In the genomic region with DNA sequence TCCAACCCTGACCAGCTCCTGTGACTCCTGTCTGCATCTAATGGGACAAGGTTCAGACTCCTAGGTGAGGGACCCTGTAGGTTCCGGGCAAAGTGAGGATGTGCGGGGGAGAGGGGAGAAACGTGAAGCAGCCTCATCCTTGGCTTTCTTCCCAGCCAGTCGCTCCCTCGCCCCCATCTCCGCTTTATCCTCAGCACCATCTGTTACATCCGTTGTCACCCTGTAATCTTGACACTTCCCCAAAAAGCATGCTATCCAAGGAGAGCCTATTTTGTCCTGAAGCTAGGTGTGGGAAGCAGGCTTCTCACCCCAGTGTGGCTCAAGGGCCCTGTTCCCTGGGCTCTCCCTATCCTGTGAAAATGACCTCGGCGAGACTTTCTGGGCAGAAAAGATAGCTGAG, we compare ENCODE assay signal across 12 mouse cellular contexts. TPM values are rescaled to one million over a fixed set of nuclear protein-coding genes. Genes with fewer than 3 reads are reported as not detected.
DNase-seq lines count a peak whose midpoint lies in the region; ATAC-seq and TF ChIP-seq lines count a peak whose summit lies in the region.
"Had no signal": no experiment of that assay in that cellular context is flagged by ENCODE, and none has a peak within 500 bp of the region (broad histone marks: within the 10 kb centered on the region; RNA-seq: fewer than 3 reads in every experiment).

No protein-coding gene starts in this region.

- DNase-seq in gastrocnemius, adult 2 months, result peak; percentile 40
- no peak for DNase-seq in gastrocnemius, postnatal 14 days
- DNase-seq in MEL-GATA-1-ER (ENCODE audit: extremely low read depth, low read depth), result peak; percentile 70
- DNase-seq in embryonic facial prominence, embryonic 10.5 days (ENCODE audit: low spot score), result no peak
- DNase-seq in ovary, postnatal 14 days (ENCODE audit: low spot score), result no peak
- DNase-seq in lung, adult 2 months, result no peak
- DNase-seq in heart, adult 9 months (ENCODE audit: low spot score in 2 of 2), result no peak
- DNase-seq: heart, postnatal 4 days had no signal

- peaks cover 14% of the 10 kb centered on the region for H3K27me3 ChIP-seq in embryonic facial prominence, embryonic 10.5 days (replicated peaks; ENCODE audit: low read depth, poor library complexity, severe bottlenecking)
- H3K27me3 ChIP-seq in limb, embryonic 13.5 days, result no peaks in the 10 kb centered on the region
- H3K27me3 ChIP-seq: embryonic facial prominence, embryonic 15.5 days had no signal

- H3K9ac ChIP-seq in limb, embryonic 13.5 days, result 0 out of 2 replicates have a peak overlapping the region, but pooled peaks have one; percentile 13
- H3K9ac ChIP-seq: embryonic facial prominence, embryonic 15.5 days had no signal

- H3K4me1 ChIP-seq in embryonic facial prominence, embryonic 10.5 days, result peaks cover 69% of the 10 kb centered on the region
- peaks cover 69% of the 10 kb centered on the region for H3K4me1 ChIP-seq in limb, embryonic 13.5 days
- peaks cover 14% of the 10 kb centered on the region for H3K4me1 ChIP-seq in lung, adult 2 months (ENCODE audit: control insufficient read depth, insufficient read depth, low read length)

- no peak for TF ChIP-seq POLR2A in lung, adult 2 months (IDR thresholded peaks at IDR 0.05; ENCODE audit: borderline replicate concordance, extremely low read depth, low read depth, low read length)

- peak overlapping the region; percentile 28 for H3K4me2 ChIP-seq in limb, embryonic 13.5 days (replicated peaks)
- H3K4me2 ChIP-seq: embryonic facial prominence, embryonic 15.5 days had no signal

- H3K27ac ChIP-seq in gastrocnemius, adult 2 months, result peak overlapping the region; percentile 90
- peak overlapping the region; percentile 19; the same call in 1 of the 2 replicates for H3K27ac ChIP-seq in embryonic facial prominence, embryonic 10.5 days (replicated peaks)
- H3K27ac ChIP-seq in limb, embryonic 13.5 days, result peak overlapping the region; percentile 29; the same call in 1 of the 2 replicates
- H3K27ac ChIP-seq: embryonic facial prominence, embryonic 15.5 days had no signal

- intact Hi-C loops in gastrocnemius, adult 2 months (cut with DNase I), result loop anchor here (5.0 kb wide), 1 partner anchor 56 kb away; no protein-coding TSS in a partner anchor
- intact Hi-C loops in gastrocnemius, postnatal 14 days (cut with DNase I; ENCODE audit: low total_unique reads), result no loop called here

- WGBS in embryonic facial prominence, embryonic 10.5 days, result 80% methylated on average over 9 of the region's 9 CpGs
- WGBS in limb, embryonic 13.5 days, result 41% methylated on average over 9 of the region's 9 CpGs
- WGBS in lung, adult 2 months, result 57% methylated on average over 9 of the region's 9 CpGs

- H3K4me3 ChIP-seq in gastrocnemius, adult 2 months, result 0 out of 2 replicates have a peak overlapping the region, but pooled peaks have one; percentile 33
- H3K4me3 ChIP-seq in embryonic facial prominence, embryonic 10.5 days, result no peak overlapping the region
- H3K4me3 ChIP-seq in limb, embryonic 13.5 days, result no peak overlapping the region
- no peak overlapping the region for H3K4me3 ChIP-seq in lung, adult 2 months (replicated peaks; ENCODE audit: extremely low read depth, low read depth, low read length)
- H3K4me3 ChIP-seq: embryonic facial prominence, embryonic 15.5 days had no signal

- H3K36me3 ChIP-seq in embryonic facial prominence, embryonic 10.5 days (replicated peaks), result no peaks in the 10 kb centered on the region
- H3K36me3 ChIP-seq in limb, embryonic 13.5 days, result no peaks in the 10 kb centered on the region
- H3K36me3 ChIP-seq: embryonic facial prominence, embryonic 15.5 days had no signal

- H3K9me3 ChIP-seq in embryonic facial prominence, embryonic 10.5 days, result no peaks in the 10 kb centered on the region
- no peaks in the 10 kb centered on the region for H3K9me3 ChIP-seq in limb, embryonic 13.5 days
- H3K9me3 ChIP-seq: embryonic facial prominence, embryonic 15.5 days had no signal

- no peak for ATAC-seq in limb, embryonic 13.5 days (ENCODE audit: low FRiP score, low read depth)

- no peak for TF ChIP-seq CTCF in gastrocnemius, adult 2 months (IDR thresholded peaks at IDR 0.05)
- no peak for TF ChIP-seq CTCF in lung, adult 2 months (IDR thresholded peaks at IDR 0.05; ENCODE audit: insufficient read depth, low read length)

RNA-seq across cellular contexts. Expression of gene Sept8, which starts 3.9 kb away (rescaled TPM):
- 10 to 100 TPM in 1 of 2 experiments, 1 to 10 TPM in 1; 9.5 to 14.0 TPM for total RNA-seq in gastrocnemius, adult 2 months (2021)
- total RNA-seq in gastrocnemius, postnatal 14 days (2021), result 10 to 100 TPM; 25.6 to 31.3 TPM
- 17.7 and 19.0 TPM in 2 replicates for polyA plus RNA-seq in embryonic facial prominence, embryonic 10.5 days (2016; fragmentation: Nextera tagmentation; extraction: Ambion mirVana)
- 39.2 and 42.5 TPM in 2 replicates for polyA plus RNA-seq in limb, embryonic 13.5 days (2015; fragmentation: Nextera tagmentation; extraction: Ambion mirVana)
- 40.8 and 49.5 TPM in 2 replicates for polyA plus RNA-seq in lung, adult 2 months (2012; rRNA removed)

RNA-seq across cellular contexts. Expression of gene Sowaha, which starts 42.9 kb away (rescaled TPM):
- under 1 TPM; 0.06 to 0.15 TPM for total RNA-seq in gastrocnemius, adult 2 months (2021)
- under 1 TPM; 0.11 to 0.12 TPM for total RNA-seq in gastrocnemius, postnatal 14 days (2021)
- 0.44 and 0.82 TPM in 2 replicates for polyA plus RNA-seq in embryonic facial prominence, embryonic 10.5 days (2016; fragmentation: Nextera tagmentation; extraction: Ambion mirVana)
- polyA plus RNA-seq in limb, embryonic 13.5 days (2015; fragmentation: Nextera tagmentation; extraction: Ambion mirVana), result 0.17 and 0.37 TPM in 2 replicates
- polyA plus RNA-seq in lung, adult 2 months (2012; rRNA removed), result 0.86 and 0.98 TPM in 2 replicates

RNA-seq across cellular contexts. Expression of gene Gm9945, which starts 43.0 kb away (rescaled TPM):
- total RNA-seq in gastrocnemius, adult 2 months (2021), result not detected
- total RNA-seq in gastrocnemius, postnatal 14 days (2021), result not detected
- polyA plus RNA-seq in embryonic facial prominence, embryonic 10.5 days (2016; fragmentation: Nextera tagmentation; extraction: Ambion mirVana), result 0.16 TPM in 1 of 2 replicates, not detected in the other
- polyA plus RNA-seq in limb, embryonic 13.5 days (2015; fragmentation: Nextera tagmentation; extraction: Ambion mirVana), result not detected in 2 replicates
- polyA plus RNA-seq in lung, adult 2 months (2012; rRNA removed), result not detected in 2 replicates
- total RNA-seq: adrenal gland, adult 18-20 months; heart, postnatal 4 days had no signal
- polyA plus RNA-seq: embryonic facial prominence, embryonic 15.5 days; limb, embryonic 14.5 days had no signal

RNA-seq across cellular contexts. Expression of gene Kif3a, which starts 44.2 kb away (rescaled TPM):
- 1 to 10 TPM; 4.6 to 6.3 TPM for total RNA-seq in gastrocnemius, adult 2 months (2021)
- total RNA-seq in gastrocnemius, postnatal 14 days (2021), result 1 to 10 TPM; 6.8 to 7.4 TPM
- 68.0 and 77.6 TPM in 2 replicates for polyA plus RNA-seq in embryonic facial prominence, embryonic 10.5 days (2016; fragmentation: Nextera tagmentation; extraction: Ambion mirVana)
- 105 and 112 TPM in 2 replicates for polyA plus RNA-seq in limb, embryonic 13.5 days (2015; fragmentation: Nextera tagmentation; extraction: Ambion mirVana)
- 5.4 and 8.5 TPM in 2 replicates for polyA plus RNA-seq in lung, adult 2 months (2012; rRNA removed)

RNA-seq across cellular contexts. Expression of gene Gm9837, which starts 52.7 kb away (rescaled TPM):
- not detected for total RNA-seq in gastrocnemius, adult 2 months (2021)
- total RNA-seq in gastrocnemius, postnatal 14 days (2021), result not detected
- polyA plus RNA-seq in embryonic facial prominence, embryonic 10.5 days (2016; fragmentation: Nextera tagmentation; extraction: Ambion mirVana), result not detected in 2 replicates
- not detected in 2 replicates for polyA plus RNA-seq in limb, embryonic 13.5 days (2015; fragmentation: Nextera tagmentation; extraction: Ambion mirVana)
- polyA plus RNA-seq in lung, adult 2 months (2012; rRNA removed), result not detected in 2 replicates
- total RNA-seq: adrenal gland, adult 18-20 months; heart, postnatal 4 days had no signal
- polyA plus RNA-seq: embryonic facial prominence, embryonic 15.5 days; limb, embryonic 14.5 days had no signal

Comparison
In these comparisons a context has a peak if more than half of its experiments do, and no peak if none do; other contexts are left out.
1. DNase-seq: peak in gastrocnemius, adult 2 months (single experiment) and MEL-GATA-1-ER (single experiment); none in gastrocnemius, postnatal 14 days (single experiment), embryonic facial prominence, embryonic 10.5 days (single experiment), ovary, postnatal 14 days (single experiment), lung, adult 2 months (single experiment) and heart, adult 9 months (0 of 2).
2. H3K27ac ChIP-seq: peak in every context shown above with its lines; median percentile 90 in gastrocnemius, adult 2 months; 29 in limb, embryonic 13.5 days; 19 in embryonic facial prominence, embryonic 10.5 days.